Mouse (Mus musculus) embryonic stem cell, embryonic (primary cell): ENCODE data around the gene Oosp2.

Experiments
- CTCF ChIA-PET, 4 experiments: fragments of 300-600 bp in 2 of 4; fragments of 350-600 bp in 2 of 4; sonication (Branson Sonifier 250); formaldehyde crosslinking; loops; one replicate each; lab custom pipeline; 2022; ENCODE audit warnings: inconsistent platforms in 2 of 4; lab: Charles Lee
- POLR2A ChIA-PET, 4 experiments: fragments of 300-600 bp in 2 of 4; fragments of 350-600 bp in 2 of 4; sonication (Branson Sonifier 250); formaldehyde crosslinking; loops; one replicate each; lab custom pipeline; 2022; ENCODE audit warnings: antibody characterized with exemption in 4 of 4, inconsistent platforms in 1 of 4; lab: Charles Lee

Gene Oosp2

GRCm38 (mm10) chr19:11613084-11613483 is 47.3 kb downstream of the Oosp2 start:
- ChIA-PET POLR2A (interaction anchor here in 1 of 4 experiments (1.3 kb wide), 1 partner anchor 192 kb away, joined by 3 read pairs; no protein-coding TSS in a partner anchor), CTCF (interaction anchor here in 1 of 4 experiments (1.2 to 1.5 kb wide), 2 partner anchors 155 to 206 kb away, joined by 3 to 5 read pairs; no protein-coding TSS in a partner anchor)

DNA sequence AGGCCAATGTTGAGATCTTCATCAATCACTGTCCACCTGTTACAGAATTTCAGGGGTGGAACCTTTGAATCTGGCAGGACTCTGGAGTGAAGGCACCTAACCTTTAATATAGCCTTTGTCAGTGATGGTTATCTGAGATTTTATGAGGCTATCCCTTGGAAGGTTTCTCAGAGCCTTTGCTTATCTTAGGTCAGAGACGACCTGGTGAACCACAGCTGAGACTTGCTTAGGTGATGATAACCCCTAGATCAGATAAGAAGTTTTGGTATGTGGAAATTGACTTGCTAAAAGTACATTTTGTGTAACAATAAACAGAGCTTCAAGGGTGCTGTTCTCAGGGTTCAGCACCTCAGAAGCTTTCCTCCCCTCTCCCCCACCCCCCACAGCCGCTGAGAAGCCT is 48.1 kb downstream of the Oosp2 start:
- POLR2A ChIA-PET = interaction anchor here in 1 of 4 experiments (1.3 kb wide), 1 partner anchor 193 kb away, joined by 3 read pairs; no protein-coding TSS in a partner anchor

GRCm38 (mm10) chr19:11611541-11611945 is 48.8 kb downstream of the Oosp2 start:
- CTCF ChIA-PET = interaction anchor here in 2 of 4 experiments (0.6 to 1.6 kb wide), 4 partner anchors 157 to 396 kb away, joined by 3 to 4 read pairs (median 3); no protein-coding TSS in a partner anchor
- POLR2A ChIA-PET = interaction anchor here in 1 of 4 experiments (0.6 kb wide), 1 partner anchor 267 kb away, joined by 7 read pairs; no protein-coding TSS in a partner anchor

More for the DNA sequence above, 48.1 kb downstream of the Oosp2 start:
- CTCF ChIA-PET = interaction anchor here in 1 of 4 experiments (1.2 kb wide), 1 partner anchor 207 kb away, joined by 3 read pairs; no protein-coding TSS in a partner anchor

GRCm38 (mm10) chr19:11608172-11608571 is 52.2 kb downstream of the Oosp2 start:
- CTCF ChIA-PET = interaction anchor here in 2 of 4 experiments (0.6 to 0.8 kb wide), 3 partner anchors 157 to 400 kb away, joined by 3 to 4 read pairs (median 3); no protein-coding TSS in a partner anchor
- POLR2A ChIA-PET = interaction anchor here in 1 of 4 experiments (0.8 kb wide), 1 partner anchor 180 kb away, joined by 3 read pairs; no protein-coding TSS in a partner anchor

DNA sequence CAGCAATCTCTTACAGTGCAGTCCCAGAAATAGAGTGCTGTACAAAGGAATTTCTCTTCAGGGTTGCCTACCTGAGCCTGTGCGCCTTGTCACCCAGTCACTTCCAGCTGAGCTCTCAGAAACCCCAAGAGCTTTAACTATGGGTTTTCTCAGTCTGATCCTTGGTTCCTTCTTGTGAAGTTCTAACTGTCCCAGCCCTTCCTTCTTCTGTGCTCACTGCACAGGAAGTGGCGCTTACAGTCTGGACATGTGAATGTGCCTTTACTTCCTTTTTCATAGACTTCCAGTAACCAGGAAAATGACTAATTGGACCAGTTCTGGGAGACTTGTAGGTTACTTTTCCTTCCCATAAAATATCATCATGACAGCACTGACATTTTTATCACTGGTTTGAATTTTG is 55.8 kb downstream of the Oosp2 start, which contains the start of gene Ms4a6d:
Gene Ms4a6d, minus strand, starts transcription at position 247 of the 400 bp plus-strand sequence.
- ChIA-PET POLR2A (no interaction called here), CTCF (interaction anchor here in 2 of 4 experiments (0.6 to 1.5 kb wide), 2 partner anchors 165 to 406 kb away, joined by 4 to 6 read pairs; no protein-coding TSS in a partner anchor)

- POLR2A ChIA-PET = no interaction called here
- CTCF ChIA-PET = interaction anchor here in 3 of 4 experiments (0.6 to 1.3 kb wide), 5 partner anchors 10 to 557 kb away, joined by 3 to 9 read pairs (median 5); no protein-coding TSS in a partner anchor
Measured at GRCm38 (mm10) chr19:11602026-11602425, 58.3 kb downstream of the Oosp2 start.

GRCm38 (mm10) chr19:11601349-11601748 is 59.0 kb downstream of the Oosp2 start:
- ChIA-PET POLR2A (interaction anchor here in 1 of 4 experiments (0.6 kb wide), 1 partner anchor 64 kb away, joined by 6 read pairs; no protein-coding TSS in a partner anchor), CTCF (interaction anchor here (0.6 to 1.3 kb wide), 5 partner anchors 9 to 721 kb away, joined by 3 to 9 read pairs (median 6); no protein-coding TSS in a partner anchor)
